Mouse (Mus musculus) liver, embryonic 15.5 days (tissue): ENCODE measurements at regions not wholly inside any gene's neighbourhood (a gene's known extent, or its start where the extent isn't known, plus 50 kb on each side); places are given as distances from the start of the nearest gene placed in this dataset.
"Not testable (repeated sequence)": the region's sequence is repeated elsewhere in the genome, so short reads cannot be mapped to it uniquely, and the experiment has no call there.

ENCODE experiments used
- ATAC-seq: fragments of 200-750 bp; cut with Nextera tagmentation; 2 replicates; pipeline ENCODE4 v1.8.0; 2017; ENCODE audit warnings: moderate number of reproducible peaks, mild to moderate bottlenecking, moderate library complexity; ENCODE audit not compliant: insufficient read depth
- H3K27ac ChIP-seq: fragments of 300-500 bp; sonication (generic); replicated peaks from 2 replicates; pipeline ENCODE4 v1.5.1; 2015; ENCODE audit warnings: mild to moderate bottlenecking, inconsistent platforms
- H3K27me3 ChIP-seq: fragments of 300-500 bp; sonication (generic); 2 replicates; pipeline ENCODE4 v1.6.1; 2015; ENCODE audit warnings: mild to moderate bottlenecking, inconsistent platforms
- H3K36me3 ChIP-seq: fragments of 300-500 bp; sonication (generic); replicated peaks from 2 replicates; pipeline ENCODE4 v1.6.1; 2015; ENCODE audit warnings: moderate library complexity, mild to moderate bottlenecking, inconsistent platforms
- H3K4me1 ChIP-seq: fragments of 300-500 bp; sonication (generic); replicated peaks from 2 replicates; pipeline ENCODE4 v1.6.1; 2015; ENCODE audit warnings: inconsistent platforms
- H3K4me2 ChIP-seq: fragments of 300-500 bp; sonication (generic); 2 replicates; pipeline ENCODE4 v1.6.1; 2015; ENCODE audit warnings: moderate library complexity, mild to moderate bottlenecking, inconsistent platforms
- H3K4me3 ChIP-seq: fragments of 300-500 bp; sonication (generic); replicated peaks from 2 replicates; pipeline ENCODE4 v1.5.1; 2015; ENCODE audit warnings: mild to moderate bottlenecking, inconsistent platforms
- H3K9ac ChIP-seq: fragments of 300-500 bp; sonication (generic); 2 replicates; pipeline ENCODE4 v1.6.1; 2015; ENCODE audit warnings: moderate library complexity, mild to moderate bottlenecking, inconsistent platforms
- H3K9me3 ChIP-seq: fragments of 300-500 bp; sonication (generic); replicated peaks from 2 replicates; pipeline ENCODE4 v1.6.1; 2016; ENCODE audit warnings: inconsistent platforms
- WGBS: fragments of 180-500 bp; shearing (Covaris S2); methylation state at CpG from one replicate; pipeline ENCODE4 v1.1.7; 2015; ENCODE audit warnings: mixed read lengths; ENCODE audit not compliant: insufficient replicate concordance; 5-methylcytosine and 5-hydroxymethylcytosine counted together

GRCm38 (mm10) chr17:94866630-94867029 is 116.8 kb upstream of the Mettl4 start:
- H3K27ac ChIP-seq = no peak overlapping the region
- no peaks in the 10 kb centered on the region; the same call in 1 of the 2 replicates for H3K4me1 ChIP-seq
- 67% methylated on average over 1 of the region's 1 CpGs for WGBS
- no peaks in the 10 kb centered on the region for H3K27me3 ChIP-seq
- H3K9ac ChIP-seq = no peak overlapping the region
- no peaks in the 10 kb centered on the region for H3K9me3 ChIP-seq
- H3K4me3 ChIP-seq = no peak overlapping the region
- no peak for ATAC-seq
- no peak overlapping the region for H3K4me2 ChIP-seq
- H3K36me3 ChIP-seq = no peaks in the 10 kb centered on the region

DNA sequence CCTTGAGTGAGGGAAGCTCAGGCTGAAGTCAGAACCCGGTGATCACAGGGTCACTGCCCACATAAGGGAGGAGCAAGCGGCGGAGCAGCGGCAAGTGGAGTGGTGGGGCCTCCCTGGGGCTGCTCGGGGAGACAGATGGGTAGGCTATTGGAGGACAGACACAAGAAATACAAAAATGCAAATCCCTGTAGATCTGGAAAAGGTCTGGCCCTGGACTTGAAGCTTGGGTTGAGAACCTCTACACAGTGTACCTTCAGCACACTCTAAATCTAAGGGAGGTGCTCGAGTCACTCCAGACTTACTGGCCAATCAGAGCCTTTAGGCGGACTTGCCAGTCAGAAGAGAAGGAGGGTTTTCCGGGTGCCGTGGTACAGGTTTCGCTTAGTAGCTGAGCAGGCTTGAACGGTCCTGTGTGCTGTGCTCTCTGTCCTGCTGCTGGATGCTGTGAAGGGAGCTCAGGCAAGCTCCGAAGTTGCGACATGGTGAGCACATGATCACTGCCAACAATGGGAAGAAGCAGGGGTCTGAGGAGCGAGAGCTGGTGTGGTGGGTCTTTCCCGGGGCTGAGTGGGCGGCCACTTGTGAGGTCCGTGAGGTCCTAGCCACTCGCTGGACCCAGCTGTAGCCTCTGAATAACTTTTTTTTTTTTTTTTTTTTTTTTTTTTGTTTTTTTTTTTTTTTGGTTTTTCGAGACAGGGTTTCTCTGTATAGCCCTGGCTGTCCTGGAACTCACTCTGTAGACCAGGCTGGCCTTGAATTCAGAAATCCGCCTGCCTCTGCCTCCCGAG is 114.9 kb upstream of the Mettl4 start:
- Histone ChIP-seq H3K4me2 (peak overlapping the region; percentile 74), H3K4me3 (peak overlapping the region; percentile 68), H3K9ac (peak overlapping the region; percentile 61), H3K27ac (peak overlapping the region; percentile 70)
- H3K36me3 ChIP-seq, H3K27me3 ChIP-seq, H3K9me3 ChIP-seq, H3K4me1 ChIP-seq: not testable (repeated sequence)
- WGBS = 7% methylated on average over 21 of the region's 21 CpGs
- ATAC-seq = peak; percentile 97

GRCm38 (mm10) chr17:94854698-94855097 is 104.9 kb upstream of the Mettl4 start:
- H3K27ac ChIP-seq, ATAC-seq, H3K27me3 ChIP-seq, H3K36me3 ChIP-seq, H3K4me2 ChIP-seq, H3K4me3 ChIP-seq, H3K4me1 ChIP-seq, H3K9ac ChIP-seq, H3K9me3 ChIP-seq: not testable (repeated sequence)
- WGBS = 62% methylated on average over 4 of the region's 4 CpGs

DNA sequence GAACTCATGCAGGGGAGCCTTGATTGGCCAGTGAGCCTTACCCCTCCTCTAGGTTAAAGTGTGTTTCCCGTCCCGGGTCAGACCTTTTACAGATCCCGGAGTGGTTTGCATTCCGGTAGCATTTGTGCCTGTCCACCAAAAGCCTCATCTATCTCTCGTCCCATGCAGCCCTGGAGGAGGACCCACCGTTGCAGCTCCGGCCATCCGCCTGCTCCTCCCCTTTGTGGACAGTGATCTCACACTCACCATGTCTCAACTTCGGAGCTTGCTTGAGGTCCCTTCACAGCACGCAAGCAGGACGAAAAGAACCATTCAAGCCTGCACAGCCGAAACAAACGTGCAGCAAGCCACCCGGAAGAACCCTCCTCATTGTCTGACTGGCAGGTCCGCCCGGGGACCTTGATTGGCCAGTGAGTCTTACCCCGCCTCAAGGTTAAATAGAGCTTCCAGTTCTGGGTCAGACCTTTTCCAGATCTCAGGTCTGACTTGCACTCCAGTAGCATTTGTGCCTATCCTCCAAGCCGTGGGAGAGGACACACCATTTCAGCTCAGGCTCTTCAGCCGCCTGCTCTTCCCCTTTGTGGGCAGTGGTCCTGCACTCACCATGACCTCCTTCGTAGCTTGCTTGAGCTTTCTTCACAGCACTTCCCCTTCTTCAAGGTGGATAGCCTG is 84.8 kb upstream of the Mettl4 start:
- Histone ChIP-seq H3K4me2 (peak overlapping the region; percentile 73), H3K4me1 (peaks cover 15% of the 10 kb centered on the region), H3K27ac (peak overlapping the region; percentile 75), H3K4me3 (peak overlapping the region; percentile 63), H3K36me3 (no peaks in the 10 kb centered on the region; the same call in 1 of the 2 replicates), H3K27me3 (no peaks in the 10 kb centered on the region), H3K9me3 (no peaks in the 10 kb centered on the region), H3K9ac (peak overlapping the region; percentile 64)
- peak; percentile 92 for ATAC-seq
- under 1% methylated on average over 20 of the region's 20 CpGs for WGBS

DNA sequence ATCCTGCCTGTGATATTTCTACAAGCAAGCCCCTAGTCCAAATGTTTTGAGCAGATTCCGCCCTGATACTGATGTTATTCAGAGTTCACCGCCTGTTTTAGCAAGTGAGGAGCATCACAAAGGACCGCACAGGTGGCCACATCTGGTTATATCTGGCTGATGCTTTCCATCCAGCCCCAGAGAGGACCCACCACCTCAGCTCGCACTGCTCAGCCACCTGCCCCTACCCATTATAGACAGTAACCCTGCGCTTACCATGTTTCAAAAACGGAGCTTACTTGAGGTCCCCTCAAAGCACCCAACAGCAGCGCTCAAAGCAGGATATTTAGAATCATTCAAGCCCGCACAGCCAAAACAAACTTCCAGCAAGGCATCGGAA is 84.2 kb upstream of the Mettl4 start:
- not testable (repeated sequence) for ATAC-seq
- 9% methylated on average over 9 of the region's 9 CpGs for WGBS

DNA sequence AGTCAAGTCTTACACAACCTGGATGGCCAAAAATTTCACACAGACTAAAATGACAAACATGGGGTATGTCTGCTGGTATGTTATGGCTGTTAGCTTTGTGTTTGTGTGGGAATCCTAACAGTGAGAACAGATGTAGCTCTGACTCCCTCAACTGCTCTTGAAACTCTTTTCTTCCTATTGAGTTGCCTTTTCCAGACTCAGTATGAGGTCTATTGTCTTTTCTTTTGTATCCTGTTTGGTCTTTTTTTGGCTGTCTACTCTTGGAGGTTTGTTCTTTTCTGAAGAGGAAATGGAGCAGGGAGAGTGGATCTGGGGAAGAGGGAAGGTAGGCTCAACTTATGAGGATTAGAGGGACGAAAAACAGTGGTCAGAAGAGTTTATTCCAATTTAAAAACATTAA is 76.6 kb upstream of the Mettl4 start:
- not testable (repeated sequence) for H3K9me3 ChIP-seq, ATAC-seq, H3K4me1 ChIP-seq, H3K9ac ChIP-seq, H3K36me3 ChIP-seq, H3K4me3 ChIP-seq, H3K27ac ChIP-seq, H3K4me2 ChIP-seq, H3K27me3 ChIP-seq
- WGBS = 47% methylated on average over 1 of the region's 1 CpGs

More for the DNA sequence above, 84.2 kb upstream of the Mettl4 start:
- Histone ChIP-seq H3K4me1 (peaks cover 15% of the 10 kb centered on the region), H3K4me3 (peak overlapping the region; percentile 63), H3K9ac (peak overlapping the region; percentile 64), H3K27ac (peak overlapping the region; percentile 71), H3K4me2 (peak overlapping the region; percentile 73)
- not testable (repeated sequence) for H3K36me3 ChIP-seq, H3K9me3 ChIP-seq, H3K27me3 ChIP-seq

- no peak for ATAC-seq
- Histone ChIP-seq H3K36me3 (no peaks in the 10 kb centered on the region), H3K27me3 (no peaks in the 10 kb centered on the region), H3K4me3 (no peak overlapping the region), H3K4me1 (no peaks in the 10 kb centered on the region), H3K9ac (no peak overlapping the region), H3K4me2 (no peak overlapping the region), H3K9me3 (no peaks in the 10 kb centered on the region), H3K27ac (no peak overlapping the region)
Observed at GRCm38 (mm10) chr17:94808758-94809157, 58.9 kb upstream of the Mettl4 start.
